Mouse (Mus musculus) embryonic facial prominence, embryonic 11.5 days (tissue): Measurements from ENCODE around the gene Foxg1. TPM values are rescaled to one million over a fixed set of nuclear protein-coding genes. Genes with fewer than 3 reads are reported as not detected.

Experiments used
- ATAC-seq: fragments of 200-750 bp; cut with Nextera tagmentation; replicated peaks from 2 replicates; pipeline ENCODE4 v1.8.0; 2017; ENCODE audit warnings: low read depth; ENCODE audit not compliant: insufficient number of reproducible peaks, low FRiP score, low TSS enrichment
- DNase-seq: peaks from one replicate; pipeline ENCODE4 v3.0.0-alpha.2; 2015; ENCODE audit warnings: low spot score
- H3K27ac ChIP-seq: fragments of 300-500 bp; sonication (generic); replicated peaks from 2 replicates; pipeline ENCODE4 v1.5.1; 2014; ENCODE audit warnings: mild to moderate bottlenecking, low read depth, low read length, control low read depth
- H3K27me3 ChIP-seq: fragments of 300-500 bp; sonication (generic); 2 replicates; pipeline ENCODE4 v1.6.1; 2014; ENCODE audit warnings: mild to moderate bottlenecking, low read length, moderate library complexity, mixed read lengths; ENCODE audit not compliant: control insufficient read depth, insufficient read depth
- H3K36me3 ChIP-seq: fragments of 300-500 bp; sonication (generic); replicated peaks from 2 replicates; pipeline ENCODE4 v1.6.1; 2014; ENCODE audit warnings: low read depth, mild to moderate bottlenecking, low read length, moderate library complexity, mixed read lengths; ENCODE audit not compliant: control insufficient read depth, insufficient read depth
- H3K4me1 ChIP-seq: fragments of 300-500 bp; sonication (generic); 2 replicates; pipeline ENCODE4 v1.6.1; 2014; ENCODE audit warnings: low read length, mixed read lengths; ENCODE audit not compliant: control insufficient read depth, insufficient read depth
- H3K4me2 ChIP-seq: fragments of 300-500 bp; sonication (generic); 2 replicates; pipeline ENCODE4 v1.6.1; 2014; ENCODE audit warnings: low read depth, mild to moderate bottlenecking, control low read depth, low read length, moderate library complexity
- H3K4me3 ChIP-seq: fragments of 300-500 bp; sonication (generic); 2 replicates; pipeline ENCODE4 v1.5.1; 2014; ENCODE audit warnings: low read depth, low read length, control low read depth
- H3K9ac ChIP-seq: fragments of 300-500 bp; sonication (generic); replicated peaks from 2 replicates; pipeline ENCODE4 v1.6.1; 2014; ENCODE audit warnings: mild to moderate bottlenecking, control low read depth, low read length
- H3K9me3 ChIP-seq: fragments of 300-500 bp; sonication (generic); replicated peaks from 2 replicates; pipeline ENCODE4 v1.6.1; 2016; ENCODE audit warnings: mild to moderate bottlenecking, low read length, inconsistent platforms, mixed read lengths; ENCODE audit not compliant: control insufficient read depth
- WGBS: fragments of 180-500 bp; shearing (Covaris S2); extraction: QIAGEN DNeasy Blood & Tissue Kit; methylation state at CpG from one replicate; pipeline ENCODE4 v1.1.7; 2014; 5-methylcytosine and 5-hydroxymethylcytosine counted together
- polyA plus RNA-seq: library from polyadenylated mRNA; unstranded; fragments of >200 nt; fragmentation: Nextera tagmentation; extraction: Ambion mirVana; gene quantifications from 2 replicates; pipeline ENCODE4 v1.2.1, GENCODE M21; 2014

Gene Foxg1
- polyA plus RNA-seq, 1 experiment from 2014 or later, result 5.0 TPM

GRCm38 (mm10) chr12:49375427-49376317 lies 6.8 kb upstream of the Foxg1 start:
- 2% methylated on average over 15 of the region's 15 CpGs for WGBS
- Histone ChIP-seq H3K9me3 (no peaks in the 10 kb centered on the region), H3K36me3 (no peaks in the 10 kb centered on the region), H3K4me1 (peaks cover 2% of the 10 kb centered on the region; the same call in 1 of the 2 replicates), H3K27me3 (peaks cover 63% of the 10 kb centered on the region), H3K27ac (no peak overlapping the region), H3K4me2 (no peak overlapping the region), H3K4me3 (no peak overlapping the region), H3K9ac (no peak overlapping the region)
- DNase-seq (peak; percentile 8), ATAC-seq (no peak)

- Histone ChIP-seq H3K27ac (no peak overlapping the region), H3K36me3 (no peaks in the 10 kb centered on the region), H3K9ac (no peak overlapping the region), H3K4me3 (no peak overlapping the region), H3K4me2 (no peak overlapping the region), H3K9me3 (no peaks in the 10 kb centered on the region), H3K27me3 (peaks cover 64% of the 10 kb centered on the region), H3K4me1 (peaks cover 2% of the 10 kb centered on the region; the same call in 1 of the 2 replicates)
- under 1% methylated on average over 19 of the region's 19 CpGs for WGBS
- ATAC-seq, result no peak
- peak; percentile 21 for DNase-seq
These were observed 6.0 kb upstream of the Foxg1 start for GRCm38 (mm10) chr12:49376318-49376992.

- no peak for ATAC-seq
- under 1% methylated on average over 15 of the region's 15 CpGs for WGBS
- Histone ChIP-seq H3K4me2 (no peak overlapping the region), H3K36me3 (no peaks in the 10 kb centered on the region), H3K9me3 (no peaks in the 10 kb centered on the region), H3K4me1 (peaks cover 2% of the 10 kb centered on the region; the same call in 1 of the 2 replicates), H3K27ac (no peak overlapping the region), H3K9ac (no peak overlapping the region), H3K27me3 (peaks cover 68% of the 10 kb centered on the region), H3K4me3 (no peak overlapping the region)
- DNase-seq, result peak; percentile 58
These were observed 5.0 kb upstream of the Foxg1 start for GRCm38 (mm10) chr12:49377281-49377970.

- H3K27me3 ChIP-seq, result peaks cover 70% of the 10 kb centered on the region
- H3K4me1 ChIP-seq, result peaks cover 2% of the 10 kb centered on the region; the same call in 1 of the 2 replicates
- H3K36me3 ChIP-seq, result no peaks in the 10 kb centered on the region
- H3K9ac ChIP-seq, result no peak overlapping the region
- no peak overlapping the region for H3K27ac ChIP-seq
- 4% methylated on average over 1 of the region's 1 CpGs for WGBS
- DNase-seq, result peak; percentile 1
- no peak for ATAC-seq
- no peak overlapping the region for H3K4me3 ChIP-seq
- H3K9me3 ChIP-seq, result no peaks in the 10 kb centered on the region
- H3K4me2 ChIP-seq, result no peak overlapping the region
These were observed 3.5 kb upstream of the Foxg1 start for GRCm38 (mm10) chr12:49378920-49379319.

GRCm38 (mm10) chr12:49379446-49379845 lies 3.0 kb upstream of the Foxg1 start:
- Histone ChIP-seq H3K4me3 (no peak overlapping the region), H3K4me2 (no peak overlapping the region), H3K27me3 (peaks cover 74% of the 10 kb centered on the region), H3K9ac (no peak overlapping the region), H3K4me1 (no peaks in the 10 kb centered on the region), H3K27ac (no peak overlapping the region), H3K36me3 (no peaks in the 10 kb centered on the region), H3K9me3 (no peaks in the 10 kb centered on the region)
- DNase-seq (peak; percentile 5), ATAC-seq (no peak)
- 5% methylated on average over 11 of the region's 11 CpGs for WGBS

GRCm38 (mm10) chr12:49380442-49380841 lies 2.0 kb upstream of the Foxg1 start:
- Histone ChIP-seq H3K9ac (no peak overlapping the region), H3K36me3 (no peaks in the 10 kb centered on the region), H3K4me3 (no peak overlapping the region), H3K27me3 (peaks cover 80% of the 10 kb centered on the region), H3K4me2 (no peak overlapping the region), H3K27ac (no peak overlapping the region), H3K9me3 (no peaks in the 10 kb centered on the region), H3K4me1 (no peaks in the 10 kb centered on the region)
- ATAC-seq, result no peak
- DNase-seq, result peak; percentile 7
- WGBS, result under 1% methylated on average over 4 of the region's 4 CpGs

GRCm38 (mm10) chr12:49381031-49381525 lies 1.4 kb upstream of the Foxg1 start:
- H3K4me1 ChIP-seq, result no peaks in the 10 kb centered on the region
- no peak overlapping the region for H3K4me2 ChIP-seq
- H3K9me3 ChIP-seq, result no peaks in the 10 kb centered on the region
- WGBS, result 4% methylated on average over 4 of the region's 4 CpGs
- ATAC-seq, result no peak
- H3K9ac ChIP-seq, result no peak overlapping the region
- DNase-seq, result peak; percentile 28
- no peak overlapping the region for H3K27ac ChIP-seq
- H3K4me3 ChIP-seq, result no peak overlapping the region
- H3K36me3 ChIP-seq, result no peaks in the 10 kb centered on the region
- H3K27me3 ChIP-seq, result peaks cover 79% of the 10 kb centered on the region
